Mouse (Mus musculus) urinary bladder, postnatal 10 days (tissue): Measurements from ENCODE around the gene Bloc1s4.
"Not testable (repeated sequence)": the region's sequence is repeated elsewhere in the genome, so short reads cannot be mapped to it uniquely, and the experiment has no call there.

Source experiments
- DNase-seq: peaks from one replicate; pipeline ENCODE4 v3.0.0; 2022; ENCODE audit warnings: low spot score

The Bloc1s4 gene

GRCm38 (mm10) chr5:36748536-36749061 is at the start of gene Bloc1s4:
Gene Bloc1s4, minus strand, starts transcription at chr5:36748650.
- DNase-seq, result peak; percentile 69

GRCm38 (mm10) chr5:36797291-36797690 is 48.8 kb upstream of the Bloc1s4 start:
- no peak for DNase-seq

- DNase-seq, result peak; percentile 80
Measured at GRCm38 (mm10) chr5:36796296-36797014, 48.0 kb upstream of the Bloc1s4 start, which contains the start of gene Mrfap1. Gene Mrfap1, minus strand, starts transcription at chr5:36796772.

GRCm38 (mm10) chr5:36795647-36796295 is 47.3 kb upstream of the Bloc1s4 start:
- not testable (repeated sequence) for DNase-seq

- no peak for DNase-seq
Measured at GRCm38 (mm10) chr5:36791861-36792260, 43.4 kb upstream of the Bloc1s4 start.

- DNase-seq, result no peak
Measured at GRCm38 (mm10) chr5:36786052-36786451, 37.6 kb upstream of the Bloc1s4 start.

GRCm38 (mm10) chr5:36779512-36779911 is 31.1 kb upstream of the Bloc1s4 start:
- DNase-seq, result no peak

- DNase-seq, result no peak
Measured at GRCm38 (mm10) chr5:36778901-36779300, 30.5 kb upstream of the Bloc1s4 start.

GRCm38 (mm10) chr5:36777186-36777585 is 28.7 kb upstream of the Bloc1s4 start:
- no peak for DNase-seq

- no peak for DNase-seq
Measured at GRCm38 (mm10) chr5:36776021-36776575, 27.6 kb upstream of the Bloc1s4 start.

GRCm38 (mm10) chr5:36775317-36775716 is 26.9 kb upstream of the Bloc1s4 start:
- DNase-seq, result no peak

- no peak for DNase-seq
Measured at GRCm38 (mm10) chr5:36772586-36772985, 24.1 kb upstream of the Bloc1s4 start.

GRCm38 (mm10) chr5:36769603-36770002 is 21.2 kb upstream of the Bloc1s4 start:
- DNase-seq, result no peak

GRCm38 (mm10) chr5:36766958-36767703 is 18.7 kb upstream of the Bloc1s4 start:
- no peak for DNase-seq

- DNase-seq, result no peak
Measured at GRCm38 (mm10) chr5:36759848-36760247, 11.4 kb upstream of the Bloc1s4 start.

GRCm38 (mm10) chr5:36757033-36757432 is 8.6 kb upstream of the Bloc1s4 start:
- no peak for DNase-seq

GRCm38 (mm10) chr5:36750119-36751078 is 1.9 kb upstream of the Bloc1s4 start:
- DNase-seq, result no peak

GRCm38 (mm10) chr5:36747794-36748535 is 485 bp downstream of the Bloc1s4 start:
- no peak for DNase-seq

- DNase-seq, result no peak
Measured at GRCm38 (mm10) chr5:36747071-36747470, 1.4 kb downstream of the Bloc1s4 start.

- DNase-seq, result peak; percentile 45
Measured at GRCm38 (mm10) chr5:36742126-36742848, 6.2 kb downstream of the Bloc1s4 start.
